ENCODE assay signal across 9 mouse cellular contexts in the genomic region with DNA sequence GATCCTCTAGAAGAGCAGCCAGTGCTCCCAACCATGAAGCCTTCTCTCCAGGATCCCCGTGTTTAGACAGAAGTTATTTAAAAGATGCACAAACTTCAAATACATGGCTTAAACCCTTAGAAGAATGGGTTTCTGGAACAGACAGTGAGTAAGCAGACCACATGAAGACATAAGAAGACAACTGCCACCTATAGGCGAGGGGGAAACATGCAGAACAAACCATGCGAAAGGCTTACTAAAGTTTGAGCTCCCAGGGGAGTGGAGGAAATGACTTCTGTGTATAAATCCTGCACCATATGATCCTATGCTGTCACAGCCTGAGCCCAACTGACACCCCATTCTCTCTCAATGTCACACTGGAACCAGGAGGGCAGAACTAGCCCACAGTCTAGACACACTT.
DNase-seq lines count a peak whose midpoint lies in the region; ATAC-seq and TF ChIP-seq lines count a peak whose summit lies in the region.
"Had no signal": no experiment of that assay in that cellular context is flagged by ENCODE, and none has a peak within 500 bp of the region (broad histone marks: within the 10 kb centered on the region; RNA-seq: fewer than 3 reads in every experiment).

No protein-coding gene starts in this region.

- H3K36me3 ChIP-seq in heart, adult 2 months (ENCODE audit: control insufficient read depth, insufficient read depth, low read length) = 0 out of 2 replicates have a peak, but pooled peaks cover 3% of the 10 kb centered on the region
- H3K36me3 ChIP-seq in heart, embryonic 10.5 days = peaks cover 7% of the 10 kb centered on the region; the same call in 1 of the 2 replicates
- no peaks in the 10 kb centered on the region for H3K36me3 ChIP-seq in lung, postnatal 0 days (ENCODE audit: insufficient read depth, low read length)

- peak; percentile 85 for ATAC-seq in Patski
- ATAC-seq in lung, postnatal 0 days = no peak

- no peak overlapping the region for H3K4me3 ChIP-seq in heart, adult 2 months
- H3K4me3 ChIP-seq in heart, embryonic 10.5 days = no peak overlapping the region
- H3K4me3 ChIP-seq in lung, postnatal 0 days (ENCODE audit: low read depth, low read length) = no peak overlapping the region
- H3K4me3 ChIP-seq: megakaryocyte, embryonic 14.5 days had no signal

- POLR2A ChIA-PET in Patski (lab: Charles Lee) = no interaction called here

- H3K27me3 ChIP-seq in heart, adult 2 months (ENCODE audit: control insufficient read depth, insufficient read depth, low read length) = no peaks in the 10 kb centered on the region
- H3K27me3 ChIP-seq in heart, embryonic 10.5 days (ENCODE audit: insufficient read depth, poor library complexity, severe bottlenecking) = no peaks in the 10 kb centered on the region
- H3K27me3 ChIP-seq in Patski = no peaks in the 10 kb centered on the region
- H3K27me3 ChIP-seq in lung, postnatal 0 days (replicated peaks; ENCODE audit: insufficient read depth, low read length) = no peaks in the 10 kb centered on the region
- H3K27me3 ChIP-seq: megakaryocyte, embryonic 14.5 days had no signal

- 62% methylated on average over 3 of the region's 3 CpGs for WGBS in heart, adult 2 months
- 57% methylated on average over 3 of the region's 3 CpGs for WGBS in heart, embryonic 10.5 days
- 65% methylated on average over 3 of the region's 3 CpGs for WGBS in lung, postnatal 0 days

- no peak overlapping the region for H3K4me2 ChIP-seq in lung, postnatal 0 days (replicated peaks; ENCODE audit: low read depth, low read length)

- in situ Hi-C loops in Patski (cut with MboI; ENCODE audit: low pct_unique_long_range_greater_than_20kb) = no loop called here

- TF ChIP-seq EP300 in heart, adult 2 months (IDR thresholded peaks at IDR 0.05; ENCODE audit: insufficient read depth, low read depth, low read length) = no peak
- no peak for TF ChIP-seq EP300 in lung, postnatal 0 days (IDR thresholded peaks at IDR 0.05)

- intact Hi-C loops in heart, adult 2 months (cut with DNase I) = no loop called here

- TF ChIP-seq POLR2A in heart, adult 2 months (IDR thresholded peaks at IDR 0.05; ENCODE audit: insufficient read depth, low read depth, low read length) = no peak

- H3K9me3 ChIP-seq in heart, embryonic 10.5 days = no peaks in the 10 kb centered on the region
- no peaks in the 10 kb centered on the region for H3K9me3 ChIP-seq in lung, postnatal 0 days (ENCODE audit: low read length)
- H3K9me3 ChIP-seq: megakaryocyte, embryonic 14.5 days had no signal

- H3K4me1 ChIP-seq in heart, adult 2 months (ENCODE audit: control insufficient read depth, insufficient read depth, low read length) = no peaks in the 10 kb centered on the region
- no peaks in the 10 kb centered on the region for H3K4me1 ChIP-seq in heart, embryonic 10.5 days
- H3K4me1 ChIP-seq in lung, postnatal 0 days (ENCODE audit: insufficient read depth, low read depth, low read length) = no peaks in the 10 kb centered on the region

- H3K9ac ChIP-seq in heart, adult 2 months (ENCODE audit: low read depth, low read length) = no peak overlapping the region
- no peak overlapping the region for H3K9ac ChIP-seq in lung, postnatal 0 days (replicated peaks; ENCODE audit: low read depth)

- no peaks in the 10 kb centered on the region for H3K79me2 ChIP-seq in heart, adult 2 months (replicated peaks; ENCODE audit: control insufficient read depth, insufficient read depth, low read length)

- CTCF ChIA-PET in Patski (lab: Charles Lee) = interaction anchor here (0.7 to 2.4 kb wide), 5 partner anchors 9 to 53 kb away, joined by 3 to 9 read pairs (median 4); no protein-coding TSS in a partner anchor

- H3K27ac ChIP-seq in heart, adult 2 months = no peak overlapping the region
- H3K27ac ChIP-seq in heart, embryonic 10.5 days = no peak overlapping the region
- H3K27ac ChIP-seq in lung, postnatal 0 days (ENCODE audit: low read length) = no peak overlapping the region

- DNase-seq in heart, adult 2 months = no peak
- no peak for DNase-seq in heart, embryonic 10.5 days (ENCODE audit: low spot score)
- DNase-seq in 416B (ENCODE audit: low read depth) (peak; percentile 56), Patski (ENCODE audit: low read depth, low spot score) (no peak)
- no peak for DNase-seq in lung, postnatal 0 days (ENCODE audit: low spot score)
- DNase-seq in right cerebral cortex, postnatal 36 days (ENCODE audit: low spot score in 2 of 2) = no peak
- no peak for DNase-seq in layer of hippocampus, postnatal 10 days (ENCODE audit: low spot score in 2 of 2)
- no peak for DNase-seq in layer of hippocampus, adult 11-12 months (ENCODE audit: low spot score)

- peak; percentile 66 for TF ChIP-seq CTCF in heart, adult 2 months (IDR thresholded peaks at IDR 0.05)
- TF ChIP-seq CTCF in Patski (IDR thresholded peaks at IDR 0.05) = peak; percentile 75
- TF ChIP-seq CTCF in lung, postnatal 0 days (IDR thresholded peaks at IDR 0.05) = peak; percentile 68
